Mouse (Mus musculus) effector memory CD4-positive, alpha-beta T cell, adult 5 months (primary cell): ENCODE data around the gene Lrrk1. TPM values are rescaled to one million over a fixed set of nuclear protein-coding genes. Genes with fewer than 3 reads are reported as not detected.

Source experiments
- polyA plus RNA-seq: library from polyadenylated mRNA; unstranded; fragments of 100-300 nt; shearing (Covaris generic); gene quantifications from one replicate; pipeline ENCODE4 v1.2.1, GENCODE M21; 2017

The Lrrk1 gene
- polyA plus RNA-seq, result 3.8 TPM

GRCm38 (mm10) chr7:66387813-66388521 lies at the start of gene Lrrk1:
TSS of gene Lrrk1 (minus strand) at chr7:66388350.

GRCm38 (mm10) chr7:66427437-66428161 lies 39.4 kb upstream of the Lrrk1 start, which contains the start of gene Aldh1a3:
TSS of gene Aldh1a3 (minus strand) at chr7:66427517.

GRCm38 (mm10) chr7:66365904-66366303 lies 22.2 kb downstream of the Lrrk1 start, which contains the start of gene Gm10974:
TSS of gene Gm10974 (plus strand) at chr7:66365905.

Other genes starting within 250 kb of the Lrrk1 start
- not detected for gene Gm10974, start 22.4 kb downstream of the Lrrk1 start, polyA plus RNA-seq
- not detected for gene Aldh1a3, start 39.2 kb upstream of the Lrrk1 start, polyA plus RNA-seq